Mouse (Mus musculus) heart, embryonic 11.5 days (tissue): ENCODE results near the gene Nfya. TPM values are rescaled to one million over a fixed set of nuclear protein-coding genes. Genes with fewer than 3 reads are reported as not detected.
A peak's percentile ranks its signal among the peaks of the same experiment; 100 is the strongest.

ENCODE experiments used
- ATAC-seq: fragments of 200-750 bp; cut with Nextera tagmentation; replicated peaks from 2 replicates; pipeline ENCODE4 v1.8.0; 2017; ENCODE audit warnings: moderate library complexity; ENCODE audit not compliant: insufficient number of reproducible peaks, low FRiP score, low TSS enrichment
- H3K27ac ChIP-seq: fragments of 300-500 bp; sonication (generic); 2 replicates; pipeline ENCODE4 v1.5.1; 2014; ENCODE audit warnings: mild to moderate bottlenecking, low read depth, low read length
- H3K27me3 ChIP-seq: fragments of 300-500 bp; sonication (generic); 2 replicates; pipeline ENCODE4 v1.6.1; 2014; ENCODE audit warnings: mild to moderate bottlenecking, low read length, mixed read lengths; ENCODE audit not compliant: control insufficient read depth, insufficient read depth
- H3K36me3 ChIP-seq: fragments of 300-500 bp; sonication (generic); 2 replicates; pipeline ENCODE4 v1.6.1; 2014; ENCODE audit warnings: mild to moderate bottlenecking, low read length, moderate library complexity, mixed read lengths; ENCODE audit not compliant: control insufficient read depth, insufficient read depth
- H3K4me1 ChIP-seq: fragments of 300-500 bp; sonication (generic); 2 replicates; pipeline ENCODE4 v1.6.1; 2014; ENCODE audit warnings: low read length; ENCODE audit not compliant: control insufficient read depth, insufficient read depth
- H3K4me2 ChIP-seq: fragments of 300-500 bp; sonication (generic); 2 replicates; pipeline ENCODE4 v1.6.1; 2014; ENCODE audit warnings: mild to moderate bottlenecking, moderate library complexity
- H3K4me3 ChIP-seq: fragments of 300-500 bp; sonication (generic); 2 replicates; pipeline ENCODE4 v1.5.1; 2014; ENCODE audit warnings: low read depth, low read length
- H3K9ac ChIP-seq: fragments of 300-500 bp; sonication (generic); 2 replicates; pipeline ENCODE4 v1.6.1; 2014; ENCODE audit warnings: mild to moderate bottlenecking, low read depth, low read length, moderate library complexity
- H3K9me3 ChIP-seq: fragments of 300-500 bp; sonication (generic); replicated peaks from 2 replicates; pipeline ENCODE4 v1.6.1; 2016; ENCODE audit warnings: low read length; ENCODE audit not compliant: control insufficient read depth
- WGBS: fragments of 180-500 bp; shearing (Covaris S2); extraction: QIAGEN DNeasy Blood & Tissue Kit; methylation state at CpG from one replicate; pipeline ENCODE4 v1.1.7; 2014; ENCODE audit not compliant: insufficient replicate concordance; 5-methylcytosine and 5-hydroxymethylcytosine counted together
- polyA plus RNA-seq: library from polyadenylated mRNA; unstranded; fragments of >200 nt; fragmentation: Nextera tagmentation; extraction: Ambion mirVana; gene quantifications from 2 replicates; pipeline ENCODE4 v1.2.1, GENCODE M21; 2014

The Nfya gene
- polyA plus RNA-seq, 1 experiment from 2014 or later: 19.6 TPM

DNA sequence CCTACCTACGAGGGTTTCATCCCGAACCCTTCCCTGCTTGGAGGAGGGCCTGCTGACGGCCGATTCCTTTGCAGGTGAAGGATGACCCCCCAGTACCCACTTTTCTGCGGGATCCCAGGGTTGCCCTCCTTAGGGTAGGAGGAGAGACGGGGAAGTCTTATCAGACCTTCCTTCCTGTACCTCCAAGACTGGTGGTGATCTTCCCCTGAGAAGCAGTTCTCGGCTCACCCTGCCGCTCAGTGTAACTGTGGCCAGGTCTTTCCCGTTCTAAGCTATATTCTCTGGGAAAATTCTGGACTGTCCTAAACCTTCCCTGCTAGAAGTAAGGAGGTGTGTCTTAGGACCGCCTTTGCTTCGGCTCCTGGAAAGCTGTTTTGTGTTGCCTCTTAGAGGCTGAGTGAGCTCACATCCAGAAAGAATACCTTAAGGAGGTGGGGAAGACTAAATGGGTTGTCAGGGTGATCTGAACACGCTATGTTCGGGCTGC, 636 bp upstream of the Nfya start:
- peak overlapping the region; percentile 83 for H3K4me2 ChIP-seq
- ATAC-seq: peak; percentile 4; the same call in 1 of the 2 replicates

DNA sequence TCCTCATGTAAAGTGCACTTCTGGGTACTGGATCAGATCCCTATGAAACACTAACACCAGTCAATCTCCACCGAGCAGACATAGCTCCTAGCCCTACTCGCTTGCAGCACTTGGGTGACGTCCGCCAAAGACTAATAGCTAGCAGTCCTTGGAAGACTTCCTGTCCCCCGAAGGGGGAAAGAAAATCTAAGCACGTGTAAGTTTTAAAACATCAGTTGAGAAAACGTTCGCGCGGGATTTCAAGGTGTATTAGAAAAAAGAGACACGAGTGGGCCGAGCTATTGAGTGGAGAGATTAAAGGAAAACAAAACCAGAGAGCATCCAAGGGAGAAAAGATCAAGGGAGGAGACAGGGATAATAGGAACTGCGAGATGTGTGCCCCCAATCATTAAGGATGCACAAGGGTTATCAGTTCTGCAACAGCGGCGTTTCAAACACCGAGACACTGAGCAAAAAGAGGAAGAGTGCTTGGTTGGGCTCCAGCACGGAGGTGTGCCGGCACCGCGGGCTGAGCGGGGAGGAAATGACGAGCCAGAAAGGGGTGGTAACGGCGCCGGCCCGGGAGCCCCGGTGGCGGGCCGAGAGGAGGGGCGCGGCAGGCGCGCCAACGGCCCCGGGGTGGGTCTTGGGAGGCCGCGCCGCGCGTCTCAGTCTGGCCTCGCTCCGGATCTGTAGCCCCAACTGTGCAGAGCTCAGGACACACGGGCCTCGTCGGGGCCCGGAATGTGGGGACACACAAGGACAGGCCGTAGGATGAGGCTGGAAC, 997 bp downstream of the Nfya start:
- peak overlapping the region; percentile 88 for H3K4me2 ChIP-seq
- peaks cover 18% of the 10 kb centered on the region for H3K4me1 ChIP-seq
- WGBS: under 1% methylated on average over 45 of the region's 47 CpGs
- ATAC-seq: peak; percentile 32
- H3K9me3 ChIP-seq: no peaks in the 10 kb centered on the region
- no peaks in the 10 kb centered on the region for H3K27me3 ChIP-seq
- H3K4me3 ChIP-seq: peak overlapping the region; percentile 96
- peak overlapping the region; percentile 99 for H3K9ac ChIP-seq
- peak overlapping the region; percentile 100 for H3K27ac ChIP-seq
- no peaks in the 10 kb centered on the region for H3K36me3 ChIP-seq

More for the DNA sequence above, 636 bp upstream of the Nfya start:
- no peaks in the 10 kb centered on the region for H3K36me3 ChIP-seq
- H3K4me3 ChIP-seq: peak overlapping the region; percentile 96
- under 1% methylated on average over 13 of the region's 13 CpGs for WGBS
- no peaks in the 10 kb centered on the region for H3K27me3 ChIP-seq
- peak overlapping the region; percentile 99 for H3K27ac ChIP-seq
- no peaks in the 10 kb centered on the region for H3K9me3 ChIP-seq
- peaks cover 18% of the 10 kb centered on the region for H3K4me1 ChIP-seq
- peak overlapping the region; percentile 89 for H3K9ac ChIP-seq

DNA sequence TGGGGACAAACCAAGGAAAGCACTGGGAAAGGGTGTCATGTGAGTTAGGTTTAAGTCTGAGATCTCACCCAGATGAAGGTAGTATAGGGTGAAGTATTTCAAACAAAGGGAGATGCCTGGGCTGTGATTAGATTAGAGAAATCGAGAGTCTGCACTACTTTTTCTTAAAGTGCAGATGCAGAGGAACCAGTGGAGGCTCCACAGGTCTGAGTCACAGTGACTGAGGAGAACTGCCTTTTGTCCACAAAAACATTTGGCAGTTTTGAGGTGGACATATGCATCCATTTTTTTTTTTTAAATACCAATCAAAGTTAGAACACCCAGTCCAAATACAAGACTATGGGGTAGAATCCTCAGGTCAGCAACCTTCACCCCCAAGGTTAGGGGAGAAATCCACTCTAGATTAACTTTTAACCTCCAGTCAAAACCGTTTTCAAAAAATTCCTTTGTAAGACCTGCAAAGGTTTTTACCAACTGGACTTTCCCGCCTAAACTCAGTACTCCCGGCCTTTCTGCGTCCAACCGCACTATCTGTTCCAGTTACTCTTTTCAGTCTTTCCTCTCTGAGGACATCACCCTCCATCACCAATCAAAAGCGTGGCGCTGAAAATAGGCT, 1.7 kb downstream of the Nfya start:
- 9% methylated on average over 8 of the region's 8 CpGs for WGBS
- H3K9me3 ChIP-seq: no peaks in the 10 kb centered on the region
- no peaks in the 10 kb centered on the region for H3K36me3 ChIP-seq
- H3K27ac ChIP-seq: peak overlapping the region; percentile 100
- peak overlapping the region; percentile 99 for H3K9ac ChIP-seq
- ATAC-seq: no peak
- H3K4me1 ChIP-seq: peaks cover 18% of the 10 kb centered on the region
- peak overlapping the region; percentile 96 for H3K4me3 ChIP-seq
- H3K27me3 ChIP-seq: no peaks in the 10 kb centered on the region
- peak overlapping the region; percentile 88 for H3K4me2 ChIP-seq

DNA sequence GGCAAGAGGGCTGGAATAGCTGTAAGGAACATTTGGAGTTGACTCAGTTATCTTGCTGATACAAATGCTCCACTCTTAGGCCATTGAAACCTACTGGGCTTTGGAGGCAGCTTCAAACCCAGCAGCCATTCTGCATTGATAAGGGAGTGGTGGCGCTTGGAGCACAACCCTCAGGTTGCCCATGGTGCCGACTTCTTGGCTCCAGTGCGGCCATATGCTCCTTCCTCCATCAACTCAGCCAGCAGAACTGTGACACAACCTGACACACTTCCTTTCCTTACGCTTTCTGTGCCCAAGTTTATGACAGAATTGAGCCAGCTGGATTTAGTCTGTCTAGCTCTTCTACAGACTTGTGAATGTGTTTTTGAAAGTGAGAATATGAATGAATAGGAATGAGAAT, 2.6 kb downstream of the Nfya start:
- peak overlapping the region; percentile 88 for H3K4me2 ChIP-seq
- 58% methylated on average over 4 of the region's 4 CpGs for WGBS
- H3K9ac ChIP-seq: 0 out of 2 replicates have a peak overlapping the region, but pooled peaks have one; percentile 3
- no peaks in the 10 kb centered on the region for H3K36me3 ChIP-seq
- no peaks in the 10 kb centered on the region for H3K27me3 ChIP-seq
- no peak for ATAC-seq
- H3K27ac ChIP-seq: peak overlapping the region; percentile 50
- H3K4me1 ChIP-seq: peaks cover 18% of the 10 kb centered on the region
- no peaks in the 10 kb centered on the region for H3K9me3 ChIP-seq
- H3K4me3 ChIP-seq: no peak overlapping the region

DNA sequence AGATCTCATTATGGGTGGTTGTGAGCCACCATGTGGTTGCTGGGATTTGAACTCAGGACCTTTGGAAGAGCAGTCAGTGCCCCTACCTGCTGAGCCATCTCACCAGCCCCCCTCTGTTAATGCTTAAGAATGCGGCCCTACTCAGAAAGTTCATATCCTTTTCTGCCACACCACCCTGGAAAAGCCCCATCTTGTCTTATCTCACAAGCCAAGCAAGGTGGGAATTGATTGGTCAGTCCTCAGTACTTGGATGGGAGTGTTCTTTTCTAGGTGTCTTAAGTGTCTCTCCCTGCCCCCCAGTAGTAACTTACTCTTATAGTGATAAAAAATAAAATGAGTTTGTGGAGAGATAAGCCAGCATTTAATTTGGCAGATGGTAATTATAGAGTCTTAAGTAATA, 5.0 kb downstream of the Nfya start:
- H3K4me3 ChIP-seq: no peak overlapping the region
- H3K9ac ChIP-seq: no peak overlapping the region
- no peak for ATAC-seq
- H3K27me3 ChIP-seq: no peaks in the 10 kb centered on the region
- H3K9me3 ChIP-seq: no peaks in the 10 kb centered on the region
- H3K4me2 ChIP-seq: no peak overlapping the region
- no peak overlapping the region for H3K27ac ChIP-seq
- H3K36me3 ChIP-seq: peaks cover 2% of the 10 kb centered on the region; the same call in 1 of the 2 replicates
- H3K4me1 ChIP-seq: peaks cover 13% of the 10 kb centered on the region
- 65% methylated on average over 1 of the region's 1 CpGs for WGBS

DNA sequence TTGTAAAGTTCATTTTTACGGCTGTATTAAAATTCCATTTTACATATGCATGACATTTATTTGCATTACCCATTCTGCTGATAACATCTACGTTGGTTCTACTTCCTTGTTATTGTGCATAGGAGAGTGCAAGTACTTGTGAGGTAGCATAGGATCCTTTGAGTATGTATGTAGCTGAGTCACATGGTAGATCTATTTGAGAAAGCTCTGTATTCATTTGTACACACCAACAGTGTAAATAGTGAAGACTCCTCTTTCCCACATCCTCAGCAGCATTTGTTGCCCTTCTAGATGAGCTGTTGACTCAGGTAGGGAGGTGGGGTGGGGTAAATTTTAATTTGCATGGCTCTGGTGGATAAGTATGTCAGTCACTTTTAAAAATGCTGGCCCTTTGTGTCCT, 5.9 kb downstream of the Nfya start:
- H3K9me3 ChIP-seq: no peaks in the 10 kb centered on the region
- no peak for ATAC-seq
- H3K27ac ChIP-seq: no peak overlapping the region
- H3K4me2 ChIP-seq: no peak overlapping the region
- peaks cover 10% of the 10 kb centered on the region; the same call in 1 of the 2 replicates for H3K36me3 ChIP-seq
- no peak overlapping the region for H3K9ac ChIP-seq
- WGBS: 84% methylated on average over 2 of the region's 2 CpGs
- H3K27me3 ChIP-seq: no peaks in the 10 kb centered on the region
- H3K4me3 ChIP-seq: no peak overlapping the region
- peaks cover 13% of the 10 kb centered on the region for H3K4me1 ChIP-seq

DNA sequence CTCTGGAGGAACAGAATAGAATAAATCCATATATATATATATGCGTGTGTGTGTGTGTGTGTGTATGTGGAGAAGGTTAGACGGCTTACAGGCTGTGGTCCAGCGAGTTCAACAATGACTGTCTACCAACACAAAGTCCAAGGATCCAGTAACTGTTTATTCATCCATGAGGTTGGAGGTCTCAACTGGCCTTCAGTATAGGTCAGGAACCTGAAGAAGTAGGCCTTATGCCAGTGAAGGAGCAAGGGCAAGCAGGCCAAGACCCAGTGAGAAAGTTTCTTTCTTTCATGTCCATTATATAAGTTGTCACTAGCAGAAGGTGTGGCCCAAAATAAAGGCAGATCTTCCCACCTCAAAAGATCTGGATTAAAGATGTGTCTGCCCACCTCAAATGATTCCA, 7.0 kb downstream of the Nfya start:
- no peak overlapping the region for H3K9ac ChIP-seq

DNA sequence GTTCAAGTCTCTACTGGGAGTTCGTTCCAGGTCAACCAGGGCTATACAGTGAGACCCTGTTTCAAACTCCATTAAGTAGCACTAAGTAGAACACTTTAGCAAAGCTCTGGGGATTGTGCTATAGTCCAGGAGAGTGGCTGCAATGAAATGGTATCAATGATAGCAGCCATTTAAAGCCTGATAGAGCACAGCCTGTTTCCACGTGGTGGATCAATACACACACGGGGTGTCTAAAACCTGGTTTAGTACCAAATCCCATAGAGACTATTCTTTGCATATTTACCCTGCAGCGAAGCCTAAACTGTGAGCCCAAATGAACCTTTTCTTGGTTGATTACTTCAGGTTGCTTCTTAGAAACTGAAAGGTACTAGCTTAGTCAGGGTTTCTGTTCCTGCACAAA, 8.0 kb downstream of the Nfya start:
- H3K4me3 ChIP-seq: no peak overlapping the region
- no peak overlapping the region for H3K27ac ChIP-seq
- H3K27me3 ChIP-seq: no peaks in the 10 kb centered on the region
- H3K9me3 ChIP-seq: no peaks in the 10 kb centered on the region
- H3K4me1 ChIP-seq: 0 out of 2 replicates have a peak, but pooled peaks cover 2% of the 10 kb centered on the region
- 90% methylated on average over 4 of the region's 4 CpGs for WGBS
- no peak for ATAC-seq
- no peak overlapping the region for H3K9ac ChIP-seq
- H3K4me2 ChIP-seq: no peak overlapping the region
- peaks cover 16% of the 10 kb centered on the region; the same call in 1 of the 2 replicates for H3K36me3 ChIP-seq

More for the DNA sequence above, 7.0 kb downstream of the Nfya start:
- Histone ChIP-seq H3K4me1 (peaks cover 11% of the 10 kb centered on the region), H3K9me3 (no peaks in the 10 kb centered on the region), H3K4me2 (no peak overlapping the region), H3K27ac (no peak overlapping the region), H3K4me3 (no peak overlapping the region), H3K36me3 (peaks cover 16% of the 10 kb centered on the region; the same call in 1 of the 2 replicates), H3K27me3 (no peaks in the 10 kb centered on the region)
- ATAC-seq: no peak
- 92% methylated on average over 3 of the region's 3 CpGs for WGBS
